ENCODE assay signal across 19 mouse cellular contexts in the genomic region with DNA sequence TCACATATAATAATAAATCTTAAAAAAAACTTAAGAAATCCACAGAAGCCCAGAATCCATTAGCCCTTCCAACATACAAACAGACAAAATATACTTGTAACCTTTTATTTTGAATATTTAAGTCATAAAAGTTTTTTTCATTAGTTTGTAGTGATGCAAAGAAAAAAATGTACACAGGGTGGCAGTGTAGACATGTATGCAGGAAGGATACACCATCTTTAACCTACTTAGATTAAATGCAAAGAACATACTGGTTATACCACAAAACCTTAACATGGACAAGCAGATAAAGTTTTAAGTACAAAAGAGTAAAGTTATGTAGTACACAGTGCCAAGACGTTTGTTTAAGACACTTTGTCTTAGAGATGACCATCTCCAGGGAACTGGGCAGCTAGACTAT. TPM values are rescaled to one million over a fixed set of nuclear protein-coding genes. Genes with fewer than 3 reads are reported as not detected.
DNase-seq lines count a peak whose midpoint lies in the region; ATAC-seq and TF ChIP-seq lines count a peak whose summit lies in the region.
"Had no signal": no experiment of that assay in that cellular context is flagged by ENCODE, and none has a peak within 500 bp of the region (broad histone marks: within the 10 kb centered on the region; RNA-seq: fewer than 3 reads in every experiment).

No protein-coding gene starts in this region.

- DNase-seq in CD4-positive, CD25-positive, alpha-beta regulatory T cell, adult 2 months (ENCODE audit: low read depth, low spot score), result peak; percentile 69
- DNase-seq in midbrain, postnatal 0 days (ENCODE audit: low spot score), result peak; percentile 36
- DNase-seq in splenic B cell, adult 2 months (ENCODE audit: low read depth, low spot score), result peak; percentile 71
- DNase-seq: cerebellum, adult 8-10 months; heart, adult 18-20 months; heart, postnatal 4 days; kidney, adult 18-20 months; liver; spleen, adult 18-20 months had no signal

- no peak overlapping the region for H3K9ac ChIP-seq in intestine, postnatal 0 days (ENCODE audit: low read depth, low read length)
- H3K9ac ChIP-seq in intestine, embryonic 16.5 days (ENCODE audit: low read depth, low read length), result no peak overlapping the region
- H3K9ac ChIP-seq in midbrain, postnatal 0 days (replicated peaks; ENCODE audit: low read length, poor library complexity, severe bottlenecking), result no peak overlapping the region
- H3K9ac ChIP-seq in midbrain, embryonic 13.5 days (replicated peaks), result no peak overlapping the region
- H3K9ac ChIP-seq: neural tube, embryonic 13.5 days had no signal

- H3K4me2 ChIP-seq in intestine, postnatal 0 days (replicated peaks; ENCODE audit: low read depth), result no peak overlapping the region
- no peak overlapping the region for H3K4me2 ChIP-seq in intestine, embryonic 16.5 days (ENCODE audit: low read depth, low read length)
- no peak overlapping the region for H3K4me2 ChIP-seq in midbrain, postnatal 0 days (ENCODE audit: low read depth, low read length, poor library complexity, severe bottlenecking)
- no peak overlapping the region for H3K4me2 ChIP-seq in midbrain, embryonic 13.5 days (replicated peaks)
- H3K4me2 ChIP-seq: neural tube, embryonic 13.5 days had no signal

- TF ChIP-seq CTCF in intestine, postnatal 0 days (IDR thresholded peaks at IDR 0.05; ENCODE audit: low read depth), result peak; percentile 77
- TF ChIP-seq CTCF in midbrain, postnatal 0 days (IDR thresholded peaks at IDR 0.05), result peak; percentile 78

- H3K4me1 ChIP-seq in intestine, postnatal 0 days (replicated peaks; ENCODE audit: control insufficient read depth, insufficient read depth, low read length), result 0 out of 2 replicates have a peak, but pooled peaks cover 2% of the 10 kb centered on the region
- peaks cover 11% of the 10 kb centered on the region; the same call in 1 of the 2 replicates for H3K4me1 ChIP-seq in intestine, embryonic 16.5 days (ENCODE audit: control insufficient read depth, insufficient read depth, low read length)
- no peaks in the 10 kb centered on the region for H3K4me1 ChIP-seq in midbrain, postnatal 0 days (ENCODE audit: insufficient read depth, low read length)
- H3K4me1 ChIP-seq in midbrain, embryonic 13.5 days (replicated peaks), result peaks cover 12% of the 10 kb centered on the region; the same call in 1 of the 2 replicates

- no peak overlapping the region for H3K27ac ChIP-seq in intestine, postnatal 0 days (ENCODE audit: low read depth, low read length)
- H3K27ac ChIP-seq in intestine, embryonic 16.5 days (ENCODE audit: low read length), result no peak overlapping the region
- no peak overlapping the region for H3K27ac ChIP-seq in midbrain, postnatal 0 days (ENCODE audit: low read depth, low read length)
- H3K27ac ChIP-seq in midbrain, embryonic 13.5 days, result no peak overlapping the region
- H3K27ac ChIP-seq: macrophage; neural tube, embryonic 13.5 days had no signal

- no peak overlapping the region for H3K4me3 ChIP-seq in intestine, postnatal 0 days (ENCODE audit: low read depth, low read length)
- no peak overlapping the region for H3K4me3 ChIP-seq in intestine, embryonic 16.5 days (ENCODE audit: low read length)
- no peak overlapping the region for H3K4me3 ChIP-seq in midbrain, postnatal 0 days (ENCODE audit: low read depth, low read length)
- no peak overlapping the region for H3K4me3 ChIP-seq in midbrain, embryonic 13.5 days (replicated peaks)
- H3K4me3 ChIP-seq: neural tube, embryonic 13.5 days had no signal

- no peaks in the 10 kb centered on the region for H3K36me3 ChIP-seq in intestine, postnatal 0 days (ENCODE audit: control insufficient read depth, insufficient read depth)
- H3K36me3 ChIP-seq in intestine, embryonic 16.5 days (ENCODE audit: control insufficient read depth, insufficient read depth, low read length), result no peaks in the 10 kb centered on the region
- no peaks in the 10 kb centered on the region for H3K36me3 ChIP-seq in midbrain, postnatal 0 days (ENCODE audit: insufficient read depth, low read length)
- no peaks in the 10 kb centered on the region for H3K36me3 ChIP-seq in midbrain, embryonic 13.5 days
- H3K36me3 ChIP-seq in splenic B cell, adult 2 months (ENCODE audit: control insufficient read depth, insufficient read depth, low read length, poor library complexity, severe bottlenecking), result no peaks in the 10 kb centered on the region
- H3K36me3 ChIP-seq: neural tube, embryonic 13.5 days had no signal

- 49% methylated on average over 1 of the region's 1 CpGs for WGBS in intestine, postnatal 0 days
- 44% methylated on average over 1 of the region's 1 CpGs for WGBS in intestine, embryonic 16.5 days
- 30% methylated on average over 1 of the region's 1 CpGs for WGBS in midbrain, postnatal 0 days
- WGBS in midbrain, embryonic 13.5 days, result 37% methylated on average over 1 of the region's 1 CpGs

- H3K27me3 ChIP-seq in intestine, postnatal 0 days (replicated peaks; ENCODE audit: control insufficient read depth, insufficient read depth, low read length), result no peaks in the 10 kb centered on the region
- H3K27me3 ChIP-seq in intestine, embryonic 16.5 days (replicated peaks; ENCODE audit: control insufficient read depth, insufficient read depth, low read length), result no peaks in the 10 kb centered on the region; the same call in 1 of the 2 replicates
- peaks cover 6% of the 10 kb centered on the region; the same call in 1 of the 2 replicates for H3K27me3 ChIP-seq in midbrain, postnatal 0 days (ENCODE audit: insufficient read depth, low read length)
- peaks cover 39% of the 10 kb centered on the region for H3K27me3 ChIP-seq in midbrain, embryonic 13.5 days
- H3K27me3 ChIP-seq in splenic B cell, adult 2 months (ENCODE audit: control insufficient read depth, insufficient read depth, low read length, poor library complexity, severe bottlenecking), result no peaks in the 10 kb centered on the region

- no peak for ATAC-seq in CD4-positive, CD25-positive, alpha-beta regulatory T cell, adult 4 months
- no peak for ATAC-seq in intestine, postnatal 0 days
- no peak for ATAC-seq in intestine, embryonic 16.5 days
- no peak for ATAC-seq in midbrain, postnatal 0 days (ENCODE audit: low FRiP score)
- no peak for ATAC-seq in midbrain, embryonic 13.5 days
- ATAC-seq in inflammation-experienced regulatory T-cells, adult 6 months, result no peak
- ATAC-seq: midbrain, embryonic 16.5 days had no signal

- no peaks in the 10 kb centered on the region for H3K9me3 ChIP-seq in intestine, postnatal 0 days (ENCODE audit: control insufficient read depth)
- H3K9me3 ChIP-seq in intestine, embryonic 16.5 days (ENCODE audit: control insufficient read depth, low read length), result no peaks in the 10 kb centered on the region
- H3K9me3 ChIP-seq in midbrain, postnatal 0 days (ENCODE audit: low read length), result no peaks in the 10 kb centered on the region
- H3K9me3 ChIP-seq in midbrain, embryonic 13.5 days, result no peaks in the 10 kb centered on the region
- H3K9me3 ChIP-seq: neural tube, embryonic 13.5 days had no signal

RNA-seq across cellular contexts. Expression of a gene that starts 2.7 kb away (rescaled TPM):
- 1 to 10 TPM in 1 of 2 experiments, under 1 TPM in 1; 0.84 to 3.7 TPM for polyA plus RNA-seq in CD4-positive, CD25-positive, alpha-beta regulatory T cell, adult 4 months (2017; shearing (Covaris generic))
- 0.64 and 1.1 TPM in 2 replicates for polyA plus RNA-seq in intestine, postnatal 0 days (2015; fragmentation: Nextera tagmentation; extraction: Ambion mirVana)
- 0.22 and 0.24 TPM in 2 replicates for polyA plus RNA-seq in intestine, embryonic 16.5 days (2015; fragmentation: Nextera tagmentation; extraction: Ambion mirVana)
- 16.8 and 18.2 TPM in 2 replicates for total RNA-seq in midbrain, postnatal 0 days (2014; rRNA removed)
- polyA plus RNA-seq in midbrain, postnatal 0 days (2015; fragmentation: Nextera tagmentation; extraction: Ambion mirVana), result 0.47 and 0.79 TPM in 2 replicates
- 0.10 and 0.11 TPM in 2 replicates for polyA plus RNA-seq in midbrain, embryonic 13.5 days (2015; fragmentation: Nextera tagmentation; extraction: Ambion mirVana)
- under 1 TPM; 0.53 to 0.85 (median 0.80) TPM for polyA plus RNA-seq in inflammation-experienced regulatory T-cells, adult 6 months (2017; shearing (Covaris generic))

RNA-seq across cellular contexts. Expression of a gene that starts 13.4 kb away (rescaled TPM):
- polyA plus RNA-seq in CD4-positive, CD25-positive, alpha-beta regulatory T cell, adult 4 months (2017; shearing (Covaris generic)), result 1 to 10 TPM in 1 of 2 experiments, not detected in 1; 3.1 TPM
- polyA plus RNA-seq in intestine, postnatal 0 days (2015; fragmentation: Nextera tagmentation; extraction: Ambion mirVana), result 0.43 TPM in 1 of 2 replicates, not detected in the other
- polyA plus RNA-seq in intestine, embryonic 16.5 days (2015; fragmentation: Nextera tagmentation; extraction: Ambion mirVana), result not detected in 2 replicates
- total RNA-seq in midbrain, postnatal 0 days (2014; rRNA removed), result not detected in 2 replicates
- not detected in 2 replicates for polyA plus RNA-seq in midbrain, postnatal 0 days (2015; fragmentation: Nextera tagmentation; extraction: Ambion mirVana)
- not detected in 2 replicates for polyA plus RNA-seq in midbrain, embryonic 13.5 days (2015; fragmentation: Nextera tagmentation; extraction: Ambion mirVana)
- polyA plus RNA-seq in inflammation-experienced regulatory T-cells, adult 6 months (2017; shearing (Covaris generic)), result under 1 TPM in 1 of 3 experiments, not detected in 2; 0.94 TPM
- total RNA-seq: heart, adult 18-20 months; heart, postnatal 4 days had no signal
- polyA plus RNA-seq: large intestine, adult 2 months; macrophage; midbrain, embryonic 16.5 days; neural tube, embryonic 13.5 days; urinary bladder, adult 2 months had no signal

RNA-seq across cellular contexts. Expression of a gene that starts 15.6 kb away (rescaled TPM):
- 1 to 10 TPM in 1 of 2 experiments, not detected in 1; 1.1 TPM for polyA plus RNA-seq in CD4-positive, CD25-positive, alpha-beta regulatory T cell, adult 4 months (2017; shearing (Covaris generic))
- polyA plus RNA-seq in intestine, postnatal 0 days (2015; fragmentation: Nextera tagmentation; extraction: Ambion mirVana), result 6.4 and 6.5 TPM in 2 replicates
- polyA plus RNA-seq in intestine, embryonic 16.5 days (2015; fragmentation: Nextera tagmentation; extraction: Ambion mirVana), result 6.3 and 6.6 TPM in 2 replicates
- total RNA-seq in midbrain, postnatal 0 days (2014; rRNA removed), result 34.9 TPM in 2 replicates
- polyA plus RNA-seq in midbrain, postnatal 0 days (2015; fragmentation: Nextera tagmentation; extraction: Ambion mirVana), result 18.2 and 19.8 TPM in 2 replicates
- 2.8 and 2.9 TPM in 2 replicates for polyA plus RNA-seq in midbrain, embryonic 13.5 days (2015; fragmentation: Nextera tagmentation; extraction: Ambion mirVana)
- 1 to 10 TPM in 2 of 3 experiments, under 1 TPM in 1; 0.74 to 2.3 (median 1.1) TPM for polyA plus RNA-seq in inflammation-experienced regulatory T-cells, adult 6 months (2017; shearing (Covaris generic))

RNA-seq across cellular contexts. Expression of a gene that starts 16.2 kb away (rescaled TPM):
- 1 to 10 TPM in 1 of 2 experiments, under 1 TPM in 1; 0.17 to 1.3 TPM for polyA plus RNA-seq in CD4-positive, CD25-positive, alpha-beta regulatory T cell, adult 4 months (2017; shearing (Covaris generic))
- polyA plus RNA-seq in intestine, postnatal 0 days (2015; fragmentation: Nextera tagmentation; extraction: Ambion mirVana), result 0.22 and 0.25 TPM in 2 replicates
- 0.38 and 0.57 TPM in 2 replicates for polyA plus RNA-seq in intestine, embryonic 16.5 days (2015; fragmentation: Nextera tagmentation; extraction: Ambion mirVana)
- total RNA-seq in midbrain, postnatal 0 days (2014; rRNA removed), result 1.4 and 1.6 TPM in 2 replicates
- 0.73 and 0.81 TPM in 2 replicates for polyA plus RNA-seq in midbrain, postnatal 0 days (2015; fragmentation: Nextera tagmentation; extraction: Ambion mirVana)
- polyA plus RNA-seq in midbrain, embryonic 13.5 days (2015; fragmentation: Nextera tagmentation; extraction: Ambion mirVana), result 0.55 and 1.5 TPM in 2 replicates
- not detected for polyA plus RNA-seq in inflammation-experienced regulatory T-cells, adult 6 months (2017; shearing (Covaris generic))

RNA-seq across cellular contexts. Expression of a gene that starts 25.3 kb away (rescaled TPM):
- polyA plus RNA-seq in CD4-positive, CD25-positive, alpha-beta regulatory T cell, adult 4 months (2017; shearing (Covaris generic)), result 10 to 100 TPM; 32.5 to 40.6 TPM
- polyA plus RNA-seq in intestine, postnatal 0 days (2015; fragmentation: Nextera tagmentation; extraction: Ambion mirVana), result 522 and 580 TPM in 2 replicates
- polyA plus RNA-seq in intestine, embryonic 16.5 days (2015; fragmentation: Nextera tagmentation; extraction: Ambion mirVana), result 226 and 301 TPM in 2 replicates
- 43.3 and 96.3 TPM in 2 replicates for total RNA-seq in midbrain, postnatal 0 days (2014; rRNA removed)
- polyA plus RNA-seq in midbrain, postnatal 0 days (2015; fragmentation: Nextera tagmentation; extraction: Ambion mirVana), result 42.7 and 47.3 TPM in 2 replicates
- 25.5 and 25.9 TPM in 2 replicates for polyA plus RNA-seq in midbrain, embryonic 13.5 days (2015; fragmentation: Nextera tagmentation; extraction: Ambion mirVana)
- 10 to 100 TPM; 12.8 to 28.2 (median 27.6) TPM for polyA plus RNA-seq in inflammation-experienced regulatory T-cells, adult 6 months (2017; shearing (Covaris generic))
